Mouse (Mus musculus) small intestine, adult 2 months (tissue): ENCODE data around the gene Rflna.

Experiments
- CTCF ChIP-seq: fragments of 200-500 bp; IDR thresholded peaks from 2 replicates; pipeline ENCODE4 v1.5.1; 2012; ENCODE audit warnings: low read depth, mild to moderate bottlenecking, control low read depth, inconsistent platforms, low read length, moderate library complexity, mixed read lengths; ENCODE audit not compliant: insufficient replicate concordance, insufficient read length; ENCODE audit errors: extremely low read depth
- POLR2A ChIP-seq: fragments of 200-500 bp; IDR thresholded peaks from 2 replicates; pipeline ENCODE4 v1.6.1; 2012; ENCODE audit warnings: low read depth, mild to moderate bottlenecking, control low read depth, inconsistent platforms, low read length, moderate library complexity

GRCm38 (mm10) chr5:124962761-124963160, 40.3 kb upstream of the Rflna start:
- TF ChIP-seq CTCF, result no peak
- no peak for TF ChIP-seq POLR2A
